Mouse (Mus musculus) heart, adult 2 months (tissue): ENCODE results near the gene Ncor2.

Source experiments
- CTCF ChIP-seq: fragments of 200-600 bp; IDR thresholded peaks from 2 replicates; pipeline ENCODE4 v1.8.1; 2022; ENCODE audit warnings: antibody characterized with exemption, mild to moderate bottlenecking, moderate library complexity
- POLR2A ChIP-seq: fragments of 200-500 bp; IDR thresholded peaks from 2 replicates; pipeline ENCODE4 v1.6.1; 2011; ENCODE audit warnings: mild to moderate bottlenecking, low read depth, low read length, control low read depth; ENCODE audit not compliant: insufficient read depth

- TF ChIP-seq CTCF = no peak
- TF ChIP-seq POLR2A = no peak
Observed at GRCm38 (mm10) chr5:125019099-125019498, 159.9 kb downstream of the Ncor2 start.
